Mouse (Mus musculus) brown adipose tissue, adult 24 weeks (tissue): ENCODE data around the gene Fancc. TPM values are rescaled to one million over a fixed set of nuclear protein-coding genes. Genes with fewer than 3 reads are reported as not detected.

ENCODE experiments used
- H3K27ac ChIP-seq: fragments of 200-500 bp; replicated peaks from 2 replicates; pipeline ENCODE4 v1.5.1; 2012; ENCODE audit warnings: low read depth, mild to moderate bottlenecking, low read length
- H3K4me1 ChIP-seq: fragments of 200-500 bp; 2 replicates; pipeline ENCODE4 v1.6.1; 2012; ENCODE audit warnings: low read length, mixed read lengths; ENCODE audit not compliant: control insufficient read depth, insufficient read depth, insufficient read length
- H3K4me3 ChIP-seq: fragments of 200-500 bp; 2 replicates; pipeline ENCODE4 v1.5.1; 2012; ENCODE audit warnings: low read depth, mild to moderate bottlenecking, low read length, moderate library complexity; ENCODE audit not compliant: insufficient read depth
- polyA plus RNA-seq: library from polyadenylated mRNA; stranded (reverse); fragments of >200 nt; gene quantifications from 2 replicates; pipeline ENCODE4 v1.2.4, GENCODE M21; 2012; ENCODE audit not compliant: missing spikeins, insufficient read depth, insufficient read length

The Fancc gene
- polyA plus RNA-seq, 1 experiment, result 4.0 TPM

DNA sequence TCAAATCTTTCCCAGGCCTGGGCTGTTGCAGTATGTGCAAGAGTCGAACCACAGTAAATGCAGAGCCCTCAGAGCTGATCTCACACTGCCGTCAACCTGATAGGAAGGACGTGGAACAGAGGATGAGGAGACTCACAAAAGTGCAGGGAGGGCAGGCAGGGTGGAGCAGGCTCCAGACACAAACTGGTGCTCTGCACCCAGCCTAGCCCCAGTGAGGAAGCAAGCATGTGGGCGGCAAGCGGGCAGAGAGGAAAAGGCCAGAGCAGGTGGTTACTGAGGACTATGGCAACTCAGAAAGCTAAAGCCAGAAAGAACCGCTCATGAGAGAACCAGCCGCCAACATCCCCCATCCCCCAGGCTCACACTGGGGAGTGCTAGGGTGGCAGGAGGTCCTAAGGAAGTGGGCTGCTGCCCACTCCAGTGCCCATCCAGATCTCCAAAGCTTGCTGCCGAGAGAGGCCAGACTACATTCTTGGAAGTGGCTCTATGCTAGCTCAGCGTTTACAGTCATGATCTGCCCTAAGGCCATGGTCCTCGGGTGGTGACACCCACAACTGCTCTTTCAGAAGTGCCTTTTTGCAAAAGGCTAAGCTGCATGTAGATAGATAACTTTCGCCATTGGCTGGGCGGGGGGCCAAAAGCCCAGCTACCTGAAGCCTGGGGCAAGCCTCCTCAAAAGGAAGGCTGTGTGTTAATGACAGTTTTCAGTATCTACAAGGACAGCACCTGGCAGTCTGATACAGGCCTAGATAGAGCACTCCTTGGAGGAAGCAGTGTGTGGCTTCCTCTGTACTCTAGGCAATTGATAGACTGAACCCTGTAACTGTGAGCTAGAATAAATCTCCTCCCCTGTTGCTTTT, 183.1 kb downstream of the Fancc start:
- Histone ChIP-seq H3K4me3 (no peak overlapping the region), H3K27ac (no peak overlapping the region), H3K4me1 (no peaks in the 10 kb centered on the region)

DNA sequence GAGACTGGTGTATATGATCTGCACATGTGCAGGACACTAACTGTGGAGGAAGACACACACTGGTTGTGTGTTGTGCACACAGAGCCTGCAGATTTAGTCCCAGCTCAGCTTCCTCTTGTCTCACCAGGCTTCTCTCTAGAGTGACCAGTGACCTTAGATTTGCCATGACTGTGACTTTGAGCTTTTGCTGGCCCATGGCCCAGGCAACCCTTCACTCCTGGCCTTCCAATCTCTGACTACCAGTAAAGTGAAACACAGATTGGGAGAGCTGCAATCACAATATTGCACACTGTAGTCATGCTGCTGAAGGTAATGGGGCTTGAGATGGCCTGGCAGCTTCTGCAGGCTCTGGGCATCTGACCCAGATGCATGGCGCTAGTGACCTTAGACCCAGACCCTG, 183.8 kb downstream of the Fancc start:
- Histone ChIP-seq H3K4me1 (no peaks in the 10 kb centered on the region), H3K4me3 (no peak overlapping the region), H3K27ac (no peak overlapping the region)

DNA sequence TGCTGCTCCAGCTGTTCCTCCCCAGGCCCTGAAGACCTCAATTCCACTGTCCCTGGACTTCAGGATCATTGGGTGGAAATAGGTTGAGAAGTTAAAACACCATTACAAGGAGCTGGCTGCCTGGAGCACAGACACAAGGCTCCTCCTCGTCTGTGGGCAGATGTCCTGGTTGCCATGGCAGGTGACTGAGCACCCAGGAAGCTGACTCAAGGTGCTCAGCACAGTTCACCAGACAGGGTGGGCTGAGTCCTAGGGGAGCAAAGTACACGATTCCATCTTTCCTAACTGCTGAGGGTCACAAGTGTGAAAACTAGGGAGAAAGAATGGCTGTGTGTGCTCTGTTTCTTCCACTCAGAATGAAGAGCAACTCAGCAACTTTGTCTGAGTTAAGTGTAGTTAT, 185.9 kb downstream of the Fancc start:
- Histone ChIP-seq H3K4me1 (no peaks in the 10 kb centered on the region), H3K4me3 (no peak overlapping the region), H3K27ac (no peak overlapping the region)

DNA sequence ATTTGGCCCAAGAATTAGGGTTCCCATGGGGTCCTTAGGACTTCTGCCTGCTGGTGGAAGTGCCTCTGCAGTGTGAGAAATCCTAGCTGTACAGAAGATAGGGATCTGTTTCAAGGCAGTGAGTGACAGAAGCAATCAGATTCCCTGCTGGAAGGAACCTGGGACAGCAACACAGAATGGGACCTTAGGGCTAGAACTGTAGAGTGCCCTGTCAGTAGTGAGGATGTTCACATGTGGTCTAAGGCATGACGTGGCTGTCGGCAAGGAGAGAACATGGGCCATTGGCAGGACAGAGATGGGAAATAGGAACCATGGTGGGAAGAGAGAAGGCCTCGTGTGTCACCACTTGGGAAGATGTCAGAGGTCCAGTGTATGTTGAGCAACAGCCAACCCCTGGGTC, 187.5 kb downstream of the Fancc start:
- Histone ChIP-seq H3K4me1 (peaks cover 12% of the 10 kb centered on the region), H3K4me3 (no peak overlapping the region), H3K27ac (no peak overlapping the region)

DNA sequence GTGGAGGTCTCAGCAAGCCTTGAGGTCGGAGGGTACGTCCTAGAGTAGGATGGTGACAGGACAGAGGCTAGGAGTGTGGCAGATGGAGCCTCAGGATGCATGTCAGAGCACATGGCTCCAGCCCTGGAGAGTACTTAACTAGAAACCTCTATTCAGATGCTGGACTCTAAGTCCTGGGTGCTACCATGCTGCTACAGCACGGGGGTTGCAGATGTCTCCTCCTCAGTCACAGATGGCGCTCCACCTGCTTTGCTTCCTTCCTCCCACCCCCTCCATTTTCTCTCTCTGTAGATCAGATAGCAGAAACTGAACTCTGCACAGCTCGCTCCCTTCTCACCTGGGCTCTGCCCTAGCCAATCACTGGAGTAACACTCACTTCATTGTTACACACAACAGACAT, 190.3 kb downstream of the Fancc start:
- peaks cover 21% of the 10 kb centered on the region for H3K4me1 ChIP-seq
- no peak overlapping the region for H3K27ac ChIP-seq
- no peak overlapping the region for H3K4me3 ChIP-seq

DNA sequence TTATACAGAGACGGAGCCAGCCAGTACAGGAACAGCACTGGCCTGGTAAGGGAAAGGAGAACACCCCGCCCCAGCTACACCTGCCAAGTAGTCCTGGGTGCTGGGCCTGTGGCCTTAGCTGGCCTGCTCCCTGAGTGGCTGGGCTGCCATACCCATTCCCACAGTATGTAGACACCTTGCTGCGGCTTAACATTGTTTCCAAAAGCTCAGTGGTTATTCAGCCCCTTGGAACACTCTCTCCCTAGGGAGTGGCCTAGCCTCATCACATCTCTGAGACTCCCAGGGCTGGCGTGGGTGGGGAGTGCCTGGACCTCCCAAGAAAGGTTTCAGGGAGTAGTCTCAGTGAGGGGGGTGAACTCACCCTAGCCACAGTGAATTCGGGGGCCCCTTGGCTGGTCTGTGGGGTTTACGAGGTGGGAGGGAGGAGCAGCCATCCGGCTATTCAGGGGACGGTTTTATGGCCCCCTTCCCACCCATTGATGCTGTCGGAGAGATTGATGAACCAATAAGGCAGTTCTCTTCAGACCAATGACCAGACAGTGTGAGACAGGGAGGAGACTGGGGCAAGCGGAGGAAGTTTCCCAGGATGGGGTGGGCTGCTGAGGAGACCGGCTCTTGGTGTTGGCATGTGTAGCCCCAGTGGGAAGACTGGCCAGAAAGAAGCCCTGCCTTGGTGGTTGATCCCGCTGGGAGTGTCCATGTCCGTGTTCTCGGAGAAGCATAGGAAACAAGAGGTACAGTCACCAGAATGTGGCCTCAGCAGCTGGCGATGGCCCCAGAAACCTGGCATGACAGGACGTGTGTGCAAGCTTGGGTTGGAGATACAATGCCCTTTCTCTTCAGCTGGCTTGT, 191.7 kb downstream of the Fancc start:
- Histone ChIP-seq H3K4me1 (peaks cover 21% of the 10 kb centered on the region), H3K27ac (peak overlapping the region; percentile 65; the same call in 1 of the 2 replicates), H3K4me3 (no peak overlapping the region)

DNA sequence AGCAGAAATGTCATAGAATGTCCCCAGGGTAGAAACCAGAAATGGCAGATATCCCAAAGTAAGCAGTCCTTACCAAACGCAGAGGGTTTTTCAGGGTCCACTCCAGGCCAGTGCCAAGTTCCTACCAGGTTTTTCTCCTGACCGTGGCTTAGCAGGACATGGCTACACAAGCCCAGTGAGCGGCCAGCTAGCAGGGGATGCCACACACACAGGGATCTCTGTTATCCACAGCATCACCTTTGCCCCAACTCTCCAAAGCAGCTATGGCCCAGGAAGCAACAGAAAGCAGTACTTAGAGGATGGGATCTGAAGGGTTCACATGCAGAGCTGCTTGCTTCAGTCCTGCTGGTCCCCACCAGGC, 192.3 kb downstream of the Fancc start:
- Histone ChIP-seq H3K27ac (peak overlapping the region; percentile 65), H3K4me3 (no peak overlapping the region)

DNA sequence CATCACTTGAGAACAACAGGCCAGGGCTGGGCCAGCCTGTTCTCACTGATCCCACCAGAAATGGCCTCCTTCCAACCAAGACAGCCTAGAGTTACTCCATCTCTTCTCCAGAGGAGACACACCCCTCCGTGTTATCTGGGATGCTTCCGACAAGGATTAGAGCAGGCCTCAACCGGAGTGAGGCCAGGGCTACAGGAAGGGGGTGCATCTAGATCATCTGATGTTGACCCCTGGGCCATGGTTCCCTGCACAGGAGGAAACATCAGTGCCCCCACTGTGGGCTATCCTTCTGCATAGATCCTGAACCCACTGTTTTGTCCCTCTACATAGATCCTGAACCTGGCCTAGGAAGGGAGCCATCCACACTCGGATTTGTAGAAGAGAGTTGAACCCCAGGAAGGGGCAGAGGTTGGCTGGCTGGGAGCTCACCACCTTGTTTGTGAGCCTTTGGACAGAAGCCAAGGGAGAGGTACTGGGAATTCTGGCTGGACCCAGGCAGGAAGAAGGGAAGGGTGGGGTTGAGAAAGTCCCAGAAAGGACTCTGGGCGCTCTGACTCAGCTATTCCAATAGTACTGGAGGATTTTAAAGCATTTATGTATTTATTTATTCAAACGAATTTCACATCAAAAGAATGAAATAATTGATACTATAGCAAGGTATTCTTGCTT, 192.8 kb downstream of the Fancc start:
- H3K4me1 ChIP-seq, result peaks cover 21% of the 10 kb centered on the region
- H3K27ac ChIP-seq, result peak overlapping the region; percentile 1; the same call in 1 of the 2 replicates

More for the DNA sequence above, 192.3 kb downstream of the Fancc start:
- peaks cover 21% of the 10 kb centered on the region for H3K4me1 ChIP-seq

DNA sequence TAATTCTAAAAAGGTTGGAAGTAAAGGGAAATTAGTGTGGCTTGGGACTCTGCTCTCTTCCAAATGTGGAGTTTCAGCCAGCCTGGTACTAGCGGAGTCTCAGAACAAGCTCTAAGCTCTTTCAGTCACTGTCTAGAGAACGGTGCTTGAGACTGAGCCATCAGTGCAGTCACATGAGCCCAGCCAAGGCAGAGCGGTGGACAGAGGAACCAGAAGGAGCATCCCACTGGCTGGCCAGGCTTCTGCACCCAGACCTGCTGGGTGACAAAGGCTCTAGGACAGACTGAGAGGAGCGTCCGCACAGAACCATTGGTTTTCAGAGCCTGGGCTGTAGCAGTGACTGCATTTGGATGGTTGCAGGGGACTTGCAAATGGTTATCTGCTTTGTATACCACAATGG, 194.7 kb downstream of the Fancc start:
- no peak overlapping the region for H3K4me3 ChIP-seq
- H3K27ac ChIP-seq, result peak overlapping the region; percentile 21
- H3K4me1 ChIP-seq, result peaks cover 21% of the 10 kb centered on the region

More for the DNA sequence above, 192.8 kb downstream of the Fancc start:
- H3K4me3 ChIP-seq, result no peak overlapping the region

DNA sequence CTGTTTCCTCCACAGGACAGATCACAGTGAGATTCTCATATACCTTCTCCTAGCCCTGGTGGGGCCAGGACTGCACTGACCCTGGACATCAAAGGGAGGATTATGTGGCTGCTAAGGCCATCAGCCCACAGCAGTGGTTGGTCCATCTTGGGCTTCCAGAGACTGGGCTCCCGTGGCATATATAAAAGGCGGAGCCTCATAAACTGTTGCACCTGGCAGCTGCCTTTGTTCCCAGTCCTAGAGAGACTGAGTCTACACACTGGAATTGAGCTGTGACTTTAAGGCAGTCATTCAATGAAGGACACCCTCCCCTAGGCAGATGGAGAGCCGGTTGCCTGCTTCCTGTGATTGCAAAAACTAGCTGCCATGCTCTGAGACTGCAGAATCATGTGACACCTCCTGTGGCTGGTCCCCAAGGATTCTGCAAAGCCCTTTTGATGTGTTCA, 195.3 kb downstream of the Fancc start:
- H3K4me3 ChIP-seq, result no peak overlapping the region
- no peak overlapping the region for H3K27ac ChIP-seq
- H3K4me1 ChIP-seq, result peaks cover 21% of the 10 kb centered on the region

DNA sequence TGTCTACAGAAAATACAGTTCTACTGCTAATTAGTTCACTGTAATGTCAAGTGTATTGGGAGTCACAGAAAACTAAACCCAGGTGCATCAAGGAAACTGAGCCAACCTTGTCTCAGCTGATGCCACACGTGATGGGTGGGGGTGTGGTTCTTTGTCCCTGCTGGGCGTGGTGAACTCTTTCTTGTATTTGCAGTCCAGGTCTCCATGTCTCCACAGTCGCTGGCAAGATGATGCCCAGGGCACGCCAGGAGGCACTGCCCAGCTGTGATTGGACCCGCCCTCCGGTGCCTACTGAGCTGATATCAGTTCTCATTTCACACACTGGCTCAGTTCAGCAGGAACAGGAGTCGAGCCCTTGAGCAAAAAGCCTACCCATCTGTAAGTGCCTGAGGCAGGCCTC, 196.1 kb downstream of the Fancc start:
- Histone ChIP-seq H3K4me1 (peaks cover 20% of the 10 kb centered on the region), H3K4me3 (no peak overlapping the region), H3K27ac (no peak overlapping the region)

DNA sequence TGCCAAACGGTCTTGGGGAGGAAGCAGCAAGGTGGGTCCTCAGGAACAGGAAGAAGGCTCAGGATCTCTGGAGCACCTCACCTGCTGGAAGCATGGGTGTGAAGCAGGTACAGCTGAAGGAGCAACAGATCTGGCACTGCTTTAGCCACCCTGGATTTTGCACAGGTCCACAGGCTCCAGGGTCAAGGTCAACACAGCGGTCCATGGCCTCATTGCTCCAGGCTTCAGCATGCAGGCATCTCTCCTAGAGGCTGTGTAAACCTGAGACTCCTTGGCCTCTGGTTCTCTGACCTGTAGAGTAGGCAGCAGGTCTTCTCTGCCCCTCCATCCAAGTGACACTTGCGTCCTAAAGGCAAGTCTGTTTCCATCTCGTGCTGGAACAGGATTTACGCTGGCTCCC, 198.1 kb downstream of the Fancc start:
- Histone ChIP-seq H3K4me3 (no peak overlapping the region), H3K27ac (no peak overlapping the region), H3K4me1 (peaks cover 16% of the 10 kb centered on the region)

DNA sequence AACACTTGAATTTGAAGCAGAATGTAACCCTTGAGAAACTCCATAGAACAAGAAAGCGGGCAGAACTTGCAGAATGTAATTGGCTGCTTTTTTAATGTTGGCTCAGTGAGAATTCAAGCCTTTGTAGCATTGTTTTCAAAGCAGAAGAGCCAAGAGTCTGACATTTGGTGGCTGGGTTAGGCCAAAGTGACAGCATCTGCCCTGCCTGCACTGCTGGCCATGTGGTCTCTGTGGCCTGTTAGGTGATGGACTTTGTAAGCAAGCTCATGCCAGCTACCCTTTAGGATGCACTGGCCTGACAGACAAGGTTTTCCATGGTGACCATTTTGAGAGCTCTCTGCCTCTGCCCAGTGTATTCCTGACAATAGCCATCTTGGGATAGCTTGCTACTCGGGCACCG, 199.1 kb downstream of the Fancc start:
- no peak overlapping the region for H3K27ac ChIP-seq
- H3K4me3 ChIP-seq, result no peak overlapping the region
- peaks cover 18% of the 10 kb centered on the region for H3K4me1 ChIP-seq

DNA sequence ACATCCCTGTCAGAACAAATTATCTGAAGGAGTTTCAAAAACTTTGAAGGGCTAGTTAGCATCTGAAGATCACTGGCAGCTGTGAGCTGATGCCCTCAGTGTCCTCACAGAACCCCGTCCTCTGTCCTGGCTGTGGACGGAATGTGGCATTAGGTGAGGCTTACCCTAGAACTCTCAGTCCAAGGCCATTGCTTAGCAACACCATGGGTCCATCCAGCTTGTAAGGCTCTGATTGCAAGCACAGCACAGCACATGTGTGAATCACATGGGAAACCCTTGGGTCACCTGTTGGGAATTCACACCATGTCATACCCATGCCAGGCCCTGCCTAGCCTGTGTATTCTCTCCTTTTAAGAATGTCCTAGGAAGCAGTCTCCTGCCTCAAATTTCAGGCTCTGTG, 200.1 kb downstream of the Fancc start:
- Histone ChIP-seq H3K27ac (no peak overlapping the region), H3K4me3 (no peak overlapping the region), H3K4me1 (peaks cover 20% of the 10 kb centered on the region)

DNA sequence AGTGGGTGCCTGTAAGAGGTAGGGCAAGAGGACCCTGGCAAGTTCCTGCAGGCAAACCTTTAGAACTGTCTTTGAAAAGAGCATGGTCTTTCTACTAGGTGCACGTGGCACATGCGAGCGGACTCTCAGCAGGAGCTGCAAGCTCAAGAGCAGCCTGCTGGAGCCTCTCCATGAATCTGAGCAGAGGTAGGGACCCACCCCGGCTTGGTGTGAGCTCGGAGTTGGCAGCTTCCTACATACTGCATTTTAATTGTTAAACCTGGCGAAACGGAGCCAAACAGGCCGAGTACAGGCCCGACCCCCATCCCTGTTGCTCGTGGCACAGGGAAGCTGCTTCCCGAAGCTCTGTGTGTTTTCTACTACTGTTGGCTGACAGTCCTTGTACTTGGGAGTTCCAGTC, 200.8 kb downstream of the Fancc start:
- H3K4me3 ChIP-seq, result no peak overlapping the region
- H3K4me1 ChIP-seq, result peaks cover 22% of the 10 kb centered on the region
- no peak overlapping the region for H3K27ac ChIP-seq
